Mouse (Mus musculus) heart, adult 18-20 months (tissue): ENCODE data around the gene Tmem236. TPM values are rescaled to one million over a fixed set of nuclear protein-coding genes. Genes with fewer than 3 reads are reported as not detected.

Experiments
- DNase-seq, 2 experiments: peaks; one replicate each; pipeline ENCODE4 v3.0.0; 2021 to 2022; ENCODE audit warnings: mixed read lengths in 1 of 2
- long read RNA-seq, 2 experiments: library from polyadenylated mRNA; stranded (forward); transcript quantifications; one replicate each; pipeline ENCODE4 v2.0.0; 2021
- total RNA-seq, 2 experiments: library from RNA; stranded (reverse); gene quantifications; 2 replicates each; pipeline ENCODE4 v1.2.3; 2021

The Tmem236 gene
- total RNA-seq, result not detected
- long read RNA-seq, experiment 1, result 0 reads
- long read RNA-seq, experiment 2, result 0 reads

DNA sequence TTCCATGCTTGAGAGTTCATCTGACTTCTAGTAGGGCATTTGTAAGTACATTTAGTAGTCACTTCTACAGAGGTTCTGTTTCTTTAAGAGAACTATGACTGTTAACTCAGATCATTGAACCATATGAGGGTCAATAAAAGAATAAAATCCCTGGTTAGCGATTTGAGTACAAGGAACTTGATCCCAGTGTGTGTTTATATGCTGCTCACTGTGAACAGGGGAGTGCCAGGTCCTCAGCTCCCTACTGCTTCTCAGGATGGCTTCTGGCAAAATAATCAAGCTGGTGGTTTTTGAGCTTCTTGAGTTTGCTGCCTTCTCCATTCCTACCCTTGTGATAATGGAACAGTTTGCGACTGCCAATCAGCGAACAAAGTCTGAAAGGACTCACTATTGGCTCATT is at the start of gene Tmem236:
Gene Tmem236, plus strand, starts transcription at position 190 of the 400 bp plus-strand sequence.
- DNase-seq, result no peak

DNA sequence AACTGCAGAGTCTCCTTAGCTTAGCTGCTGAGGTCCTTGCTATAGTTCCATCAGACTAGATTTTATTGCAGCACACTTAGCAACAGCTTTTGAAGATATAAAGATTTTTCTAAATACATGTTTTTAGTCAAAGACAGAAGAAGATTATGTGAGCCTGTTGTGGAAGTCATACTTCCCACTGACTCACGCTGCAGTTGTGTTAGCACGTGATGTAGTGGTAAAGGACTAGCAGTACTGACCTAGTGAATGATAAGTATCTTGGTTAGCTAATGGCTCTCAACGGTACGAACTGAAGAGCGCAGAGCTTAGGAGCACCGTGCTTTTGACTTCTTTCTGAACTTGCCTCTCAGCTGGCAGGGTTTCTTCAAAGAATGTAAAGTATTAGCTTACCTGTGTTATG is 47.9 kb upstream of the Tmem236 start:
- no peak for DNase-seq

DNA sequence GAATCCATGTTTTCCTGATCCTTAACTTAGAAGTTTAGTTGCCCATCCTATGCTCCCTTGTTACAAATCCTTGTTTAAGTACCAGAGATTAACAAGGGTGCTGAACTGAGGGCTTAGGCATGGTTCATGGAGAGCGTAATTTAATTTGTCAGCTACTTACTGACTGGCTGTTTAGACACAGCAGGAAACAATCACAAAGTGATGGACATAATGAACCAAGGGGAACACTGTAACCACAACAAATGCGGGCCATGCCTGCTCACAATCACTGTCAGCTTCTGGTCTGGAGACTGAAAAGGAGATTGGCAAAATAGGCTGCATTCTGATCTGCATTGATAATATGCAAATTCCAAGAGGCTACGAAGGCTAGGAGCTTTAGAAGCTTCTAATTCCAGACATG is 46.7 kb upstream of the Tmem236 start:
- no peak for DNase-seq

DNA sequence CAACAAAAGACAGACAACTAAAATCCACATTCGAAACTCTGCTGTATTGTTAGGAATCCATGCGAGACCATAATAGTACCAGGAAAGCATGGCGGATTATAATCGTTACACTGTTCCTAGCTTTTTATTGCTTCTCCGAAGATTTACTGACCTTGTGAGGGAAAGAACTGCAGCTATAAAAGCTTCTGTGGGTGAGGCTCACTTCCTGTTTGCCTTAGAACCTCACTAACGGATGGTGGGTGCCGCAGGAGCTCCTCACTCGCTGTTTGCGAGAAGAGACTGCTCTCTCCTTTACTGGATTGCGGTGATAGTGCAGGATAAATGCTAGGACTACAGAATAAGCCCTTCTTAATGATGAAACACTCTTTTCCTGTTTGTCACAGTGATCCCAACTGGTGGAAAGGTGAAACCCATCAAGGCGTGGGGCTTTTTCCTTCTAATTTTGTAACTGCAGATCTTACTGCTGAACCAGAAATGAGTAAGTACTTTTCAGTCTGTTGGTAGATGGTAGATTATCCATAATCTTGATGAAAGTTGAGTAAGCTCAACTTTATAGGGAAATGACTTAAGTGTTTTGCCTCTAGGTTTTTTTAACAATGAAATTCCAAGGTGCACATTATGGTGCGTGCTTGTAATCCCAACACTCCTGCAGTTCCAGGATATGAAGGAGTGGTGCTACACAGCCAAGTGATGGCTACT is 43.5 kb upstream of the Tmem236 start:
- no peak for DNase-seq

DNA sequence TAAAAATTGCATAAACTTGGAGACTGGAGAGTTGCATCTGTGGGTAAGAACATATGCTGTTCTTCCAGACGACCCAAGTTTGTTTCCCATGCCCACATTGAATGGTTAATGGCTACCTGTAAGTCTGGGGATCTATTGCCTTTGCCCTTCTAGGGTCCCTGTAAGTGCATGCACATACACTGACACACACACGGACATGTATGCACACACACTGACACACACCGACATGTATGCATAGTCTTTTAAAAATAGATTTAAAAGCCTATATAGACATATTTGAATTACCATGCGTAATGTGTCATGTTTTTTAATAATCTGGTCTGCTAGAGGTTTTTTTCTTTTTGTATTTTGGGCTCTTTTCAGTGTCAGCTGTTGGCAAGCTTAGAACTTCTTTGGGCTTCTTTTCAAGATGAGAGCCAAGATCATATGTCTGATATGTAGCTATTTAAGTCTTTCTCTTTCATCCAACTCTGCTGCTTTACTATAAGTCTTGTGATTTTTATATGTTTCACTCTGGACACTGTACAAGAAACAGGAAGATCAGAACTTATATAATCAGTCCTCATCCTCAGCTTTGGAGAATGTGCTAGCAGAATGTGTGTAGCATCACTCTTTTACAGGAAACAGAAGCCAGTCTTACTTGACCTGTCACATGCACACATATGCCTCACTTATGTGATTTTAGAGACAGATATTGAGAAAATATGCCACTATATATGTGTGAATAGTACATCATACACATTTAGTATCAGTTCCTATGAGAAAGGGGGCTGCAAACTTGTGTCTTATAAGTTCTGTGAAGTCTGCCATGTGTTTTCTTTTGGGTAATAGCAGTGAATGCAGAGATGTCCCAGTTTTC is 41.6 kb upstream of the Tmem236 start:
- no peak for DNase-seq

DNA sequence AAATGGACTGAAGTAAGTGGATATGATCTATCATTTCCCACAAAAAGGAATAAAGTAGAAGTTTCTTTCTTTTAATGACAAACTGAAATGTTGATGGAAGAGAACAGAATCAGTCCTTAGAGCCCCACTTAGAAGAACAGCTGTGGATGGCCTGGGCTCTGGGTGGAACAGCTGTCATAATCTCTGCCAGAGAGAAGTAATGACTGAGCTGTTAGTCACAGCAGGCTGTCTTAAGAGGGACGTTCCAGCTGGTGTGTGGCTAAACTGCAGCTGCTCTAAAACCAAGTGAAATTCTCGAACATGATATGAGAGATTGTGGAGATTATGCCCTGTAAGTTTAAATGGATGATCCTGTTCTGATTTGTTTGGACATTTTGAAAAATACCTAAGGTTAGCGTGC is 37.4 kb upstream of the Tmem236 start:
- peak; percentile 43 to 59 for DNase-seq

DNA sequence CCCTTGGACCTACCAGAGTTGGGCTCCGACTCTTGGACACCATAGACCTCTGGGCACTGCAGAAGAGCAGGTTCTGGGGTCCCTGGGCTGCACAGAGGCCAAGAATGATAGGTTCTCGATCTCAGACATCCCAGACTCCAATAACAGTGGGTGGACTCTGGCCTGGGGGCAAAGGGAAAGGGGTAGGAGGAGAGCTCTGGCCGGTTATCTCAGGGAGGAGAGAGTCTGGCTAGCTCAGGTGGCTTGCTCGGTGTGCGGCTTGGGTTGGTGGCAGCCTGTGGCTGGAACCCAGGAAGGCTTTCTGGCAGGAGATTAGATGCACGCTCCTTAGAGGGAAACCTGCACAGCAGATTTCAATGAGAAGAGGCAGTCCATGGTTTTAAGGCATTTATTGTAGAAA is 34.7 kb upstream of the Tmem236 start:
- DNase-seq, result no peak

DNA sequence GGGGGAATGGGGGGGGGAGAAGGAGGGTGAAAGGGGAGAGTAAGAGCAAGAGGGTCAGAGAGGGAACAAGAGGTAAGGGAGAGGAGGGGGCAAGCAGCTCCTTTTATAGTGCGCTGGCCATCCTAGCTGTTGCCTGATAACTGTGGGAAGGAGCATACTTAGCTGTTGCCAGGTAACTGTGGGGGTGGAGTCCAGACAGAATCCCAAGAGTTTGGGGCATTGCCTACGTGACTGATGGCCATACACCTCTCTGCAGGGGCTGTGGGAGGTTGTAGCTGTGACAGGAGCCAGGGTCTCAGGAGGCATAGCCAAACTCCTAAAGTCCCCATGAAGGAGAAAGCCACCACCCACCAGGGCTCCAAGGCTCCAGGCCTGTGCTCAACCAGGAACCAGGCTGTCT is 34.3 kb upstream of the Tmem236 start:
- DNase-seq, result no peak

DNA sequence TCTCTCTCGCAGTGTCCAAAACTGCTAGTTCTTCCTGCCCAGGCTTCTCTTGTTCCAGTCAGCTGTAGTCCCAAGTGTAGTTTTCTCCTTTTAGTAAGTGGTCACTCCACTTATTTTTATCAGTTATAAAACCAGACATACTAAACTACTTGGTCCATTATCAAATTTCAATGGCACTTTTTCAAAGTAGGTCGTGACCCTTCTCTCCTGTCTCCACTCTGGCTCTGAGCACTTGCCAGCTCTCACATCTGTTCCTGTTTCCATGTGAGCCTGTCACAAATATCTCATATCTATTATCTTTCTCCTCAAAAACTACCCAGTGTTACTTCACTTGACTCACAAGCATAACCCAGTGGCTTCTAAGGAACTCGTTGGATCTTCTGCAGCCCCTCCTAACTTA is 29.0 kb upstream of the Tmem236 start:
- peak; percentile 65 to 76 for DNase-seq

DNA sequence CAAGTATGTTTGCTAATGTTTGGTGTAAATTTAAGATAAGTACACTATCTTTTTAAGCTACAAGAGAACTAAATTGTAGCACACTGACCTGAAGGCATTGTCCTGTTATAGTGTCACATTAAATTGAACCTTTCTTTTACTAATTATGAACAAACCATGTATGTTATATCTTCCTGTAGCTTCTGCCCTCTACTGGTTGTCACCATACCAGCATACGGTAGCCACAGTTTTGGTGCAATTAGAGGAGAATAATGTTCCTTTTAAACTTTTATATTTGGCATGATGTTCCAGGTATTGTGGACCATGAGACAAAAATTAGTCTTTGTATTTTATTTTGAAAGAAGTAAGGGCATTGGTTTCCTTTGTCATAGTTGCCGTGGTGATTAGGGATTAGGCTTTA is 27.4 kb upstream of the Tmem236 start:
- DNase-seq, result no peak

DNA sequence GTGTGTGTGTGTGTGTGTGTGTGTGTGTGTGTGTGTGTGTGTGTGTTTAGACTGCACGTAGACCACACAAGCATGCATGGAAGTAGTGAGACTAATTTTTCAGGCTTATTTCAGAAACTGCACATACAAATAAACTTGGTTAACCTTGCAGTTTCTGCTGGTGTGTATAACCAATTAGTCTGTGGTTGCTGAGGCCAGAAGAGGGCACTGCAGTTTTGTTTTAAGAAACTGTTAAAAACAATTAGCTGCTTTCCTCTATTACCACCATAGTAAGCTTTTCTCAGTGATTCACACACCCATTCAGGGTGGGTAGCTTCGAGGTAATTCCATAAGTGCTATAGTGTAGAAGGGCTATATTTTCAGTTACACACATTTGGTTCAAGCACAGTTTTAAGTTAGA is 23.5 kb upstream of the Tmem236 start:
- no peak for DNase-seq

DNA sequence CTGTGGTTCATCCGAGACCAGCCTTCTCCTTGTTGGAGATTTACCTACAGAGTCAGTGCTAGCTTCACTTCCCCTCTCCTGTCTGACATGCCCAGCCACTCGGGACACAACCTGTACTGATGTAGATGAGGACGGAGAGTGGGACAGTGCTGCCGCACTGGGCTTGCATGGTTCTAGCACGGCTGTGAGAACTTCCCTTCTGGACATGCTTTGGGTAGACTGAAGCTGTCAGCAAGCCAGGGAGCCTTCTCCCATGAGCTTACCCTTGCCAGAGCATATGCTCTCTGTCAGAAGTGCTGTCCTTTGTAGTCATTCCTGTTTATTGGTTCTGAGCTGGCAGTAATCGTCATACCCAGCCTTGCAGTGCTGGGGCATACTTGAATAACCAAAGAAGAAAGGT is 22.5 kb upstream of the Tmem236 start:
- DNase-seq, result no peak

DNA sequence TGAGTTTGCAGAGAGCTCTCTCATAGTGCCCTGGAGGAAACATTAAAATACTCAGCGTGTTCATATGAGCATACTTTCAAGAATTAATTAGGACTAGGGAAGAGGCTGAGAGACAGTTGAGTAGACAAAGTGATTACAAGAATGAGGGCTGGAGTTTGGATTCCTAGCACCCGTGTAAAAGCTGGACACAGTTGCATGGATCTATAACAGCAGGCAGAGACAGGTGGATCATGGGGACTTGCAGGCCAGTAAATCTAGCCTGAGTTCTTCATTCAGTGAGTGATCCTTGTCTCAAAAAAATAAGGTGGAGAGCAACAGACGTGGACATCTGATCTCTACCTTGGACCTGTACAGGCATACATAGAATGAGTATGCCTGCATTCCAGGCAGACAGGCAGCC is 15.3 kb upstream of the Tmem236 start:
- no peak for DNase-seq

DNA sequence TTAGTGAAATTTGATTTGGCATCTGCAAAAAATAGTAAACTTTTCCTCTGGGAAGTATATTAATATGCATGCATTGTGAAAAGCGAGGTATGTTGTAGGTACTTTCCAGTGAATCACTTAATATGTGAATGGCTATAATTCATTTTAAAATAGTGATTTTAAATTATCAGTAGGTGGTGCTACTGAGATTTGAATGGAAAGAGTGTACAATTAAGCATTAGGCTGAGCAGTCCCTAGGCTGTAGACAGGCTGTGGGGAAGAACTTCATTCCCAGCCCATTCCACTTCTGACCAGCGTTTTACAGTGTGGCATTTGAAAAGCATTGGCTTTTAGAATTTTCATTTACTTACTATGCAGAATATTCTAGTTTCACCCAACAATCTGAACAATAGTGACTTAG is 14.6 kb upstream of the Tmem236 start:
- no peak for DNase-seq

DNA sequence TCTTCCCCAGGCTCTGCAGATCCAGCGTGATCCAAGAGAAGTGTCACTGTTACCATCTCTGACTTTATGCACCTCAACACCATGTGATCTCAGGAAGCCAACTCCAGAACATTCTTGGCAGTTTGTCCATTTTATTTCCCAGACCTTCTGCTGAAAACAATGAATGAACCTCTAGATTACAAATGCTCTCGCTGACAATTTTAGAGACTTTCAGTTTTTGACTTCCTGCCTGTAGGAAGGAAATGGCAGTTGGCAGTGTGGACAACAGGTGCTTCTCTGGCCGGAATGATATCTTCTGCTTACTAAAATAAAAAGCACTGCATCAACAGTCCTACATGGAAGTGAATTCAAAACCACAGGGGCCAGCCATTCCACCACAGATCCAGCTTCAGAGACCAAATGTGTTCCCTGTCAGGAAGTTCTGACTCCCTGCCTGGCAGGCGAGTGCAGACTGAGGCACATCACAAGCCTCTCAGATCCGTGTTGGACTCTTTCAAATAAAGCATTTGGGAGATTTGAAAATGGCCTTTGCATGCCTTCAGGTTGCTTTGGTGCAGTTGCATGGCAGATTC is 9.8 kb upstream of the Tmem236 start:
- peak; percentile 24 to 43 for DNase-seq

DNA sequence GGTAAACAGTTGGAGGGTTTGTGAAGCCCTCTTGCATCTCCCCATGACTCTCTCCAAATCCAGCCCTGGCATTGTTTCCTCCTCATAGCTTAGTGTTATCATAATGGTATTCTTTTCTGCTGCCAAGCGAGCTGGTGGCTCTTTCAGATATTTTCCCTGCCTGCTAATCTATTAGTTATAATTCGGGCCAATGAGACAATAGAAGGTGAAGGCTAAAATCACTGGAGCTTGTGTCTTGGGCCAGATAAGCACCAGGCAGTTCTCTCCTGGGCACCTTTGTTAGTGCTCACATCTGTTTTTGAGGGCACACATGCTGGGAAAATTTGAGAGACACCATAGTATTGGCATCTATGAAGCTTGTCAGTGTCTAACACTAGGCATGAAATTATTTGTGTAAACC is 9.3 kb upstream of the Tmem236 start:
- no peak for DNase-seq

DNA sequence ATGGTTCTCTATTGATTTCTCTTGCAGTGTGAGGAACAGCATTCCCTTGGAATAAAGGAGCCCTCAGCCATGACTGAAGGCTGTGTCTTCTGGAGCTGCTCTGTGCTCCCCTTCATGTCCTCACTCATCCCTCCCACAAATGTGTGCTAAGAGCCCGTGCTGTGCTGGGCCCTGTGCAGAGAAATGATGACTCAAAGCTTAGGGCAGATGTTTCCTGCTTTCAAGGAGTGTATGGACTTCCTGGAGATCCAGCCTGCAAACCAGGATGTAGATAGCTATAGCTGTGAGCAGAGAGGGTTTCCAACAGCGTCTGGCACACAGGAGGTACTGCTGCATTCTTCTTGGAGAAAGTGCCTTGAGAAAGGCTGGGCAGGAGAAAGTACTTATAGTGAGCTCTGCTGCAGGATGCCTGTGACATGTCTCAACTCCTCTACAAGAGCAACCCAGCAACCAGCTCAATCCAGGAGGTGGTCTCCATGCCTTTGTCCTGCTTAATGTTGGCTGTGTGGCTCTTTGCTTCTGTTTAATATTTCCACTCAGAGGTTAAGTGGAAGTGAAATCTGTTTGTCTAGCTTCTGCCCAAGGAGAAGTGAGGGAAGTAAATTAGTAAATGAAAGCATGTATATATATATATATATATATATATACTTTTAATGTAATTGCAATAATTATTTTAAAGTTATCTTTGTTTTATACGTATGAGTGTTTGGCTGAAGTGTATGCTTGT is 8.5 kb upstream of the Tmem236 start:
- peak; percentile 10 to 68 for DNase-seq

DNA sequence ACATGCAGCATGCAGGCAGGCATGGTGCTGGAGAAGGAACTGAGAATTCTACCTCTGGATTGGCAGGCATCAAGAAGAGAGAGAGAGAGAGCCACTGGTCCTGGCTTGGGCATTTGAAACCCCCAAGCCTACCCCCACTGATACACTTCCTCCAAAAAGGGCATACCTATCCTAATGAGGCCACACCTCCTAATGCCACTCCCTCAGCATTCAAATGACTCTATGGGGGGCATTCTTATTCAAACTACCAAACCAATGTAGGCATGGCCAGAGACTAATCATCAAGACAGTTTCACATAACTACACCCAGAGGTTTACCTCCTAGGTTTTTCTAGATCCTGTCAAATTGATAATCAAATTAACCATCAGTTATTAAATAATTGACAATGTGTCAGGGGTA is 6.6 kb upstream of the Tmem236 start:
- no peak for DNase-seq

DNA sequence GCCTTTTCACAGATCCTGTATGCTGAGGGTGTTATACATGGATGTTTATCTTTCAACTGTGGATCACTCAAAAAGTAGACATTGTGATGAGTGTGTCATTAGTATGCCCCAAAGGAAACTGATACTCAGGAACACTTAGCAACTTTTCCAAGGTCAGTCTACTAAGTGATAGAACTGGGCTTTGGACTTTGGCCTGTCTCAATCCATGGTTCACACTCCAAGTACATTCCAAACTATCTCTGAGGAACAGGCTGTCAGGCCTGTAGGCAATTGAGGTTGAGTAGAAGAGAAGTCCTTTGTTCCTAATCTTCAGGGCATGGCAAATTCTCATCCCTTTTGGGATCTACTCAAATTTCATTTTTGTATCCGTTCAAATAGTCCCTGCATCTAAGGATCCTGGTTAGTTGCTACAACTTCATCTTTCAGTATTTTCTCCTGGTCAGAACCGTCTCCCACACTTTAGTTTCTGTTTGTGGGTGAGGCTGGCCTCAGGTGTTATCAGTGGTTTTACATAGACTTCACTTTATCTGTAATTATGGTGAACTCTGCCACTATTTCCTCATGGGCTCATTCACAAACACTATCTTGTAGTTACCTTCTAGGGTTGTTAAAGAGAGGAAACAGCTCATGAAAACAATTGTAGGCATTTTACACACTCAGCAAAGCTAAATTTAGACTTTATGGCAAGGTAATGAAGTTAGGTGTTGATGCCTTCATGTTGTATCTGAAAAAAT is 2.3 kb downstream of the Tmem236 start:
- DNase-seq, result no peak

DNA sequence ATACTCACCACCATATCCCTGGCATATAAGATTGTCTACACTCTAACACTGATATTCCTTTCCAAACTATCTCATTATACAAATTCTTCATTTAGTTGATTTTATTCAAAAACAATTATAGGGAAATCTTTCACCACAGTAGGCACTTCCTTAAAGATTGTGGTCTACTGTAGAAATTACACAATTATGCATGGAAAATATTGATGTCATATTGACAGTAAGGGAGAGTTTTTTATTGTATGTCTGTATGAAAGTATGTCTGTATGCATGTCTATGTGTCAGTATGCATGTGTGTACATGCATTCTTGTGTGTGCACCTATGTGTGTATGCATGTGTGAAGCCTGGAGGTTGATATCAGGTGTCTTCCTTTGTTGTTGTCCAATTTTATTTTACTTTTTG is 10.1 kb downstream of the Tmem236 start:
- DNase-seq, result no peak

DNA sequence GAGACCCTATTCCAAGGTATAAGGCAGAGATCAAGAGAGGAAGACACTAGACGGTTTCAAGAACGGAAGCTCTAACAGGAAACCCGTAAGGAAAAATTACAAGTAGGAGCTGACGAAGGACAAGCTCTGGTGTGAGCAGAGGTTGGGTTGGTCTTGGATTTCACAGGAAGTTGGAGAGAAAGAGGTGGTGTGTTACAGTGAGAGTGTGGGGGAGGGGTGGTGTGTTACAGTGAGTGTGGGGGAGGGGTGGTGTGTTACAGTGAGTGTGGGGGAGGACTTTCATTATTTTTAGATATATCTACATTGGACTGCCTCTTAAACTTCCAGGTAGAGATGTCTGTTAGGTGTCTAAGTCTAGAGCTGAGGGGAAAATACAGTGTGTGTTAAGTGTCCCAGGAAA is 16.4 kb downstream of the Tmem236 start:
- DNase-seq, result no peak

DNA sequence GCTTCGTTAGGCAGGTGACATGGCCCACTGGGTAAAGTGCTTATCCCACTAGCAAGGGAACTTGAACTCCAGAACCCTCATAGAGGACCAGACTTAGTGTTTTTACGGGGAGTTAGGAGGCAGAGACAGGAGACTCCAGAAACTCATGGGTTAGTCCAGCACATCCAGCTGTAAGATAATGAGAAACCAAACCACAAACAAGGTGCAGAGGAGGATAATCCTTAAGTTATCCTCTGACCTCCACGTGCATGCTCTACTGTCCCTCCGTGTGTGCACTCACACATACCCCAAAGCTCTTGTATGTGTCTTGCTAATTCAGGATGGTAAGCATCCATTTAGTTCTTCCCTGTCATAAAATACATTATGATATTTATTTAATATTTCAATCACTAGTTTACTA is 17.3 kb downstream of the Tmem236 start:
- no peak for DNase-seq
